Mouse (Mus musculus) MEL (cell line): ENCODE measurements around the gene Pdss2. TPM values are rescaled to one million over a fixed set of nuclear protein-coding genes. Genes with fewer than 3 reads are reported as not detected.

Experiments
- DNase-seq: peaks from one replicate; pipeline ENCODE4 v3.0.0; 2011; ENCODE audit warnings: low read depth, low spot score
- H3K27ac ChIP-seq: 2 replicates; pipeline ENCODE4 v1.5.1; 2012; ENCODE audit warnings: low read depth, mild to moderate bottlenecking, control low read depth, low read length, moderate library complexity; ENCODE audit not compliant: control insufficient read depth
- H3K27me3 ChIP-seq, 2 experiments: fragments of 150-350 bp in 1 of 2; sonication (generic) in 1 of 2; 2 replicates each; pipeline ENCODE4 v1.6.1; 2012; ENCODE audit warnings: low read length in 2 of 2, mild to moderate bottlenecking in 2 of 2, improper control_type of control experiment in 1 of 2, moderate library complexity in 1 of 2; ENCODE audit not compliant: insufficient read depth in 2 of 2, control insufficient read depth in 1 of 2
- H3K36me3 ChIP-seq, 2 experiments: 2 replicates each; pipeline ENCODE4 v1.6.1; 2012 to 2014; ENCODE audit warnings: low read length in 2 of 2, improper control_type of control experiment in 1 of 2, inconsistent platforms in 1 of 2, mild to moderate bottlenecking in 1 of 2; ENCODE audit not compliant: insufficient read depth in 2 of 2, control insufficient read depth in 1 of 2
- H3K4me1 ChIP-seq, 2 experiments: fragments of 150-350 bp in 1 of 2; sonication (generic) in 1 of 2; 2 replicates each; pipeline ENCODE4 v1.6.1; 2012; ENCODE audit warnings: low read length in 2 of 2, improper control_type of control experiment in 1 of 2, mild to moderate bottlenecking in 1 of 2; ENCODE audit not compliant: insufficient read depth in 2 of 2, control insufficient read depth in 1 of 2
- H3K4me3 ChIP-seq, 2 experiments: fragments of 150-350 bp in 1 of 2; sonication (generic) in 1 of 2; 2 replicates each; pipeline ENCODE4 v1.5.1; 2012; ENCODE audit warnings: low read depth in 2 of 2, low read length in 2 of 2, mild to moderate bottlenecking in 2 of 2, moderate library complexity in 2 of 2, control low read depth in 1 of 2, improper control_type of control experiment in 1 of 2; ENCODE audit not compliant: control insufficient read depth in 1 of 2, insufficient read depth in 1 of 2
- H3K79me2 ChIP-seq: 2 replicates; pipeline ENCODE4 v1.6.1; 2012; ENCODE audit warnings: mild to moderate bottlenecking, low read length, moderate library complexity; ENCODE audit not compliant: control insufficient read depth, poor library complexity, insufficient read depth
- H3K9ac ChIP-seq: 2 replicates; pipeline ENCODE4 v1.6.1; 2012; ENCODE audit warnings: low read depth, mild to moderate bottlenecking, control low read depth, low read length, moderate library complexity; ENCODE audit not compliant: control insufficient read depth, poor library complexity, severe bottlenecking
- H3K9me3 ChIP-seq: fragments of 150-350 bp; sonication (generic); replicated peaks from 2 replicates; pipeline ENCODE4 v1.6.1; 2012; ENCODE audit warnings: mild to moderate bottlenecking, low read length, improper control_type of control experiment, moderate library complexity; ENCODE audit not compliant: insufficient read depth
- CHD2 ChIP-seq: IDR thresholded peaks from 2 replicates; pipeline ENCODE4 v1.6.1; 2011; ENCODE audit warnings: low read length, improper control_type of control experiment
- CTCF ChIP-seq, 3 experiments: IDR thresholded peaks in 2 of 3; conservative IDR thresholded peaks in 1 of 3; 2 replicates each; pipeline ENCODE4 v1.5.1; 2011 to 2012; ENCODE audit warnings: low read length in 3 of 3, low read depth in 2 of 3, mild to moderate bottlenecking in 2 of 3, improper control_type of control experiment in 1 of 3, inconsistent platforms in 1 of 3, mixed read lengths in 1 of 3, moderate library complexity in 1 of 3; ENCODE audit not compliant: control insufficient read depth in 1 of 3, insufficient read depth in 1 of 3, poor library complexity in 1 of 3, severe bottlenecking in 1 of 3
- ELF1 ChIP-seq: IDR thresholded peaks from 2 replicates; pipeline ENCODE4 v1.6.1; 2014; ENCODE audit warnings: low read depth, mild to moderate bottlenecking, inconsistent platforms, low read length, improper control_type of control experiment, moderate library complexity
- EP300 ChIP-seq, 2 experiments: IDR thresholded peaks; 2 replicates each; pipeline ENCODE4 v1.6.1; 2011; ENCODE audit warnings: improper control_type of control experiment in 2 of 2, low read length in 2 of 2, low read depth in 1 of 2, mild to moderate bottlenecking in 1 of 2
- KAT2A ChIP-seq: conservative IDR thresholded peaks from 2 replicates; pipeline ENCODE4 v1.6.1; 2012; ENCODE audit warnings: low read depth, low read length, improper control_type of control experiment, inconsistent platforms
- MYC ChIP-seq: IDR thresholded peaks from 2 replicates; pipeline ENCODE4 v1.6.1; 2011; ENCODE audit warnings: low read depth, mild to moderate bottlenecking, low read length, improper control_type of control experiment, moderate library complexity
- NELFE ChIP-seq: IDR thresholded peaks from 2 replicates; pipeline ENCODE4 v1.6.1; 2011; ENCODE audit warnings: low read depth, low read length, improper control_type of control experiment
- NRF1 ChIP-seq: IDR thresholded peaks from 2 replicates; pipeline ENCODE4 v1.6.1; 2014; ENCODE audit warnings: low read depth, mild to moderate bottlenecking, inconsistent platforms, low read length, improper control_type of control experiment, moderate library complexity; ENCODE audit not compliant: poor library complexity, insufficient read depth, severe bottlenecking
- POLR2A ChIP-seq, 2 experiments: IDR thresholded peaks; 2 replicates each; pipeline ENCODE4 v1.6.1; 2011 to 2012; ENCODE audit warnings: low read length in 2 of 2, mild to moderate bottlenecking in 2 of 2, control low read depth in 1 of 2, improper control_type of control experiment in 1 of 2, low read depth in 1 of 2, moderate library complexity in 1 of 2; ENCODE audit not compliant: control insufficient read depth in 1 of 2, insufficient read depth in 1 of 2, poor library complexity in 1 of 2
- POLR2AphosphoS5 ChIP-seq: IDR thresholded peaks from 2 replicates; pipeline ENCODE4 v1.6.1; 2012; ENCODE audit warnings: low read depth, borderline replicate concordance, mild to moderate bottlenecking, inconsistent platforms, low read length, moderate library complexity, mixed read lengths
- RAD21 ChIP-seq: IDR thresholded peaks from 2 replicates; pipeline ENCODE4 v1.6.1; 2011; ENCODE audit warnings: mild to moderate bottlenecking, low read depth, low read length, improper control_type of control experiment
- SMC3 ChIP-seq: IDR thresholded peaks from 2 replicates; pipeline ENCODE4 v1.6.1; 2011; ENCODE audit warnings: low read depth, low read length, improper control_type of control experiment
- USF2 ChIP-seq, 2 experiments: IDR thresholded peaks; 2 replicates each; pipeline ENCODE4 v1.6.1; 2011 to 2012; ENCODE audit warnings: improper control_type of control experiment in 2 of 2, low read length in 2 of 2, borderline replicate concordance in 1 of 2, inconsistent platforms in 1 of 2, low read depth in 1 of 2, mild to moderate bottlenecking in 1 of 2; ENCODE audit not compliant: insufficient read depth in 1 of 2
- ZKSCAN1 ChIP-seq: IDR thresholded peaks from 2 replicates; pipeline ENCODE4 v1.6.1; 2012; ENCODE audit warnings: low read depth, mild to moderate bottlenecking, inconsistent platforms, low read length, improper control_type of control experiment, moderate library complexity
- ZMIZ1 ChIP-seq: IDR thresholded peaks from 2 replicates; pipeline ENCODE4 v1.6.1; 2012; ENCODE audit warnings: low read depth, mild to moderate bottlenecking, inconsistent platforms, low read length, improper control_type of control experiment, moderate library complexity
- ZNF384 ChIP-seq: IDR thresholded peaks from 2 replicates; pipeline ENCODE4 v1.6.1; 2012; ENCODE audit warnings: low read depth, mild to moderate bottlenecking, inconsistent platforms, low read length, improper control_type of control experiment
- polyA plus RNA-seq, 2 experiments: library from polyadenylated mRNA; stranded (reverse) in 1 of 2; unstranded in 1 of 2; fragments of >175 nt in 1 of 2; fragments of >200 nt in 1 of 2; gene quantifications; 2 replicates each; pipeline versions ENCODE4 v1.2.1 to v1.2.4; 2012; ENCODE audit warnings: low replicate concordance in 2 of 2, low read depth in 1 of 2; ENCODE audit not compliant: insufficient read length in 2 of 2, insufficient read depth in 1 of 2, missing spikeins in 1 of 2
- total RNA-seq: library from RNA; depleted of rRNA; stranded (reverse); fragments of 300-350 nt; gene quantifications from 2 replicates; pipeline ENCODE4 v1.2.3, GENCODE M21; 2012

The Pdss2 gene
- total and polyA plus RNA-seq, 3 experiments: 14.3 to 14.8 TPM; not detected in 1

GRCm38 (mm10) chr10:43339811-43340210 is 118.5 kb downstream of the Pdss2 start:
- peak; percentile 17 for DNase-seq
- Histone ChIP-seq H3K36me3 (peaks cover 0 to 11% of the 10 kb centered on the region in 2 experiments; a peak in 2 of 4 replicates), H3K9me3 (no peaks in the 10 kb centered on the region), H3K27ac (no peak overlapping the region), H3K4me1 (peaks cover 0 to 10% of the 10 kb centered on the region in 2 experiments; a peak in 2 of 4 replicates), H3K9ac (no peak overlapping the region), H3K79me2 (no peaks in the 10 kb centered on the region), H3K27me3 (no peaks in the 10 kb centered on the region), H3K4me3 (no peak overlapping the region)
- TF ChIP-seq CTCF (IDR thresholded peaks at IDR 0.05 in 2 of 3, conservative IDR thresholded peaks at IDR 0.05 in 1 of 3; ENCODE audit: control insufficient read depth in 1 of 3, insufficient read depth in 1 of 3, low read depth in 2 of 3, low read length in 3 of 3, poor library complexity in 1 of 3, severe bottlenecking in 1 of 3) (no peak), ZNF384 (peak; percentile 58; the same call in 1 of the 2 replicates)

GRCm38 (mm10) chr10:43349718-43350117 is 128.4 kb downstream of the Pdss2 start:
- no peak for TF ChIP-seq EP300 (IDR thresholded peaks at IDR 0.05; ENCODE audit: low read depth in 1 of 2, low read length in 2 of 2)
- no peak for TF ChIP-seq ZKSCAN1
- TF ChIP-seq ELF1: no peak
- no peak for TF ChIP-seq MYC
- TF ChIP-seq NRF1: no peak
- no peak for TF ChIP-seq ZNF384
- no peak for TF ChIP-seq KAT2A
- no peak for TF ChIP-seq SMC3
- TF ChIP-seq ZMIZ1: no peak
- no peak for TF ChIP-seq RAD21
- no peak for TF ChIP-seq POLR2AphosphoS5
- no peak for TF ChIP-seq NELFE
- TF ChIP-seq USF2 (IDR thresholded peaks at IDR 0.05; ENCODE audit: borderline replicate concordance in 1 of 2, insufficient read depth in 1 of 2, low read depth in 1 of 2, low read length in 2 of 2): no peak
- no peak for TF ChIP-seq POLR2A (IDR thresholded peaks at IDR 0.05; ENCODE audit: control insufficient read depth in 1 of 2, insufficient read depth in 1 of 2, low read depth in 1 of 2, low read length in 2 of 2, poor library complexity in 1 of 2)
- no peak for TF ChIP-seq CHD2
- Histone ChIP-seq H3K4me3 (no peak overlapping the region), H3K9ac (no peak overlapping the region), H3K79me2 (no peaks in the 10 kb centered on the region), H3K27ac (no peak overlapping the region), H3K4me1 (peaks cover 2 to 6% of the 10 kb centered on the region in 2 experiments; a peak in 3 of 4 replicates), H3K36me3 (peaks cover 0 to 9% of the 10 kb centered on the region in 2 experiments; a peak in 3 of 4 replicates), H3K27me3 (no peaks in the 10 kb centered on the region), H3K9me3 (no peaks in the 10 kb centered on the region)
- DNase-seq: no peak
